Mouse (Mus musculus) embryonic facial prominence, embryonic 10.5 days (tissue): Measurements from ENCODE around the gene Rps11. TPM values are rescaled to one million over a fixed set of nuclear protein-coding genes. Genes with fewer than 3 reads are reported as not detected.
A peak's percentile ranks its signal among the peaks of the same experiment; 100 is the strongest.
"Not testable (repeated sequence)": the region's sequence is repeated elsewhere in the genome, so short reads cannot be mapped to it uniquely, and the experiment has no call there.

Source experiments
- DNase-seq: peaks from one replicate; pipeline ENCODE4 v3.0.0-alpha.2; 2017; ENCODE audit warnings: low spot score
- H3K27ac ChIP-seq: fragments of 300-500 bp; sonication (generic); replicated peaks from 2 replicates; pipeline ENCODE4 v1.5.1; 2016; ENCODE audit warnings: mild to moderate bottlenecking
- H3K27me3 ChIP-seq: fragments of 300-500 bp; sonication (generic); replicated peaks from 2 replicates; pipeline ENCODE4 v1.6.1; 2016; ENCODE audit warnings: low read depth, mild to moderate bottlenecking; ENCODE audit not compliant: poor library complexity, severe bottlenecking
- H3K36me3 ChIP-seq: fragments of 300-500 bp; sonication (generic); replicated peaks from 2 replicates; pipeline ENCODE4 v1.6.1; 2016; ENCODE audit warnings: mild to moderate bottlenecking, moderate library complexity
- H3K4me1 ChIP-seq: fragments of 300-500 bp; sonication (generic); 2 replicates; pipeline ENCODE4 v1.6.1; 2016
- H3K4me3 ChIP-seq: fragments of 300-500 bp; sonication (generic); 2 replicates; pipeline ENCODE4 v1.5.1; 2016; ENCODE audit warnings: mild to moderate bottlenecking, moderate library complexity
- H3K9me3 ChIP-seq: fragments of 300-500 bp; sonication (generic); 2 replicates; pipeline ENCODE4 v1.6.1; 2016; ENCODE audit warnings: mild to moderate bottlenecking
- WGBS: fragments of 180-500 bp; shearing (Covaris S2); methylation state at CpG from one replicate; pipeline ENCODE4 v1.1.7; 2016; 5-methylcytosine and 5-hydroxymethylcytosine counted together
- polyA plus RNA-seq: library from polyadenylated mRNA; unstranded; fragments of >200 nt; fragmentation: Nextera tagmentation; extraction: Ambion mirVana; gene quantifications from 2 replicates; pipeline ENCODE4 v1.2.1, GENCODE M21; 2016

The Rps11 gene
- polyA plus RNA-seq, 1 experiment from 2014 or later: 1,885 TPM

DNA sequence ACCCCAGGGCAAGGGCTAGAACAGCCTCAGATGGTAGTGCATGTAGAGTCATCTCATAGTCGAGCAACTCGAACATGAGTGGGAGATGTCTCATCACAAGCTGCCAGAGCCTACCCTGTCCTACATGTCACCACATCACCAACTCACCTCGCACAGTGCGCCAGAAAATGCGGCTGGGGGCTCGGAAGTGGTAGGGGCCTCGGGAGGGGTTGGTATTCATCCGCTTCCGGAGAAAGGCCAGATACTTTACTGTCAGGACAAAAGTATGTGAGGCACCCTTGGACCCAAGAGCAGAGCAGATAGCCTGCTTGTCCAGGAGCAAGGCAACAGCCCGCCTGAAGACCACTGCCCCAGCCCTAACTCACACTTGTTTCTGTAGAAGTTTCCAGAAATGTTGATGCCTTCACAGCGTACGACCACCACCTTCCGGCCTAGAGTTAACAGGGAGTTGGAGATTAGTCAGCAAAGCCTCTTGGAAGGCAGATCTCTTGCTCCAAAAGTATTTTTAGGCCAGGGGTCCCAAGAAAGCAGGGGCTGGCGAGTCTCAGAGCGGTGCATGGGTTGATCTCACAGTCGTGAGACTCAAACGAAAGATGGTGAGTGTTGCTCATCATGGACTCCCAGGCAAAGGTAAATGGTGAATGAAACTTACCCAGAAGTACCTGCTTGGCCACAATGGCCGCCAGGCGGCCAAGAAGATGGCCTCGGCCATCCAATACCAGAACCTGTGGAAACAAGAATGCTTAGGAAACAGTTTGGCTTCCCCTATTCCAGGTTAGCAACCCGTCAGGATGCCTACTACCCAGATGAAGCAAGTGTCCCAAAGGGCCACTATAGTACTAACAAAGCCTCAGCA, 2.8 kb upstream of the Rps11 start:
- H3K27ac ChIP-seq: peak overlapping the region; percentile 100
- H3K4me1 ChIP-seq: peaks cover 57% of the 10 kb centered on the region
- H3K36me3 ChIP-seq: peaks cover 47% of the 10 kb centered on the region
- no peaks in the 10 kb centered on the region for H3K9me3 ChIP-seq
- 50% methylated on average over 21 of the region's 21 CpGs for WGBS
- DNase-seq: peak; percentile 49
- peak overlapping the region; percentile 88 for H3K4me3 ChIP-seq
- H3K27me3 ChIP-seq: 0 out of 2 replicates have a peak, but pooled peaks cover 2% of the 10 kb centered on the region

DNA sequence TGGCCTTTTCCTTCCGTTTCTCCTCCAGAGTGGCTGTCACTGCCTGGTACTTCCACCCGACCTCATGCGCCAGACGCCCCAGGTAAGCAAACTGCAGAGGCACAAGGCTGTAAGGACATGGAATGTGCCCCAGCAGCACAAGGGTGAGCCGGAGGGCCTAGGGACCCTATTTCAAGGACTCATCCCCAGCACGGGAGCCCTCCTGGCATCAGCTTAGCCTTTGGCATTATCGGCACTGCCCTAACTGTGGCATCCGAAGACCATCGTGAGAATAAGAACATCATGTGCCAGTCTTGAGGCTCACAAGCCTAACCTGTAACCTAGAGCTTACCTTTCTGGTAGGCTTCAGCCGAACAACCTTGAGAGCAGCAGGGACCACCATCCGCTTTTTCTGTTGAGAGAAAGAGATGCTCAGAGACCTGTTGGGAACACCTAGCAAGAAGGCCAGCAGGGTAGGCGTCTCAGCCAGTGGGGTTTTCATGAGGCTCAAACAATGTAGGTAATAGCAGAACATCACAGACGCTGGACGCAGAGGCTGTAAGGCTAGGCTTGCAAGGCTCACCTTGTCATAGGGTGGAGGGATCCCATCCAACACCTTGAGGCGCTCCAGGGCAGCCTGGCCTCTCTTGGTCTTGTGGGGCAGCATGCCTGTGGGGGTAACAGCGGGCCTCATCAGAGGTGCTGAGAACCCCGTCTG, 2.1 kb upstream of the Rps11 start:
- Histone ChIP-seq H3K9me3 (no peaks in the 10 kb centered on the region), H3K27ac (peak overlapping the region; percentile 100), H3K4me1 (peaks cover 64% of the 10 kb centered on the region), H3K36me3 (peaks cover 55% of the 10 kb centered on the region), H3K4me3 (peak overlapping the region; percentile 88), H3K27me3 (no peaks in the 10 kb centered on the region)
- no peak for DNase-seq
- 77% methylated on average over 17 of the region's 17 CpGs for WGBS

GRCm38 (mm10) chr7:45125649-45126048, 1.4 kb upstream of the Rps11 start:
- H3K4me3 ChIP-seq: peak overlapping the region; percentile 88
- H3K27me3 ChIP-seq, H3K9me3 ChIP-seq: not testable (repeated sequence)
- peaks cover 61% of the 10 kb centered on the region for H3K36me3 ChIP-seq
- 63% methylated on average over 5 of the region's 5 CpGs for WGBS
- peak overlapping the region; percentile 100 for H3K27ac ChIP-seq
- peak; percentile 23 for DNase-seq
- H3K4me1 ChIP-seq: peaks cover 66% of the 10 kb centered on the region

DNA sequence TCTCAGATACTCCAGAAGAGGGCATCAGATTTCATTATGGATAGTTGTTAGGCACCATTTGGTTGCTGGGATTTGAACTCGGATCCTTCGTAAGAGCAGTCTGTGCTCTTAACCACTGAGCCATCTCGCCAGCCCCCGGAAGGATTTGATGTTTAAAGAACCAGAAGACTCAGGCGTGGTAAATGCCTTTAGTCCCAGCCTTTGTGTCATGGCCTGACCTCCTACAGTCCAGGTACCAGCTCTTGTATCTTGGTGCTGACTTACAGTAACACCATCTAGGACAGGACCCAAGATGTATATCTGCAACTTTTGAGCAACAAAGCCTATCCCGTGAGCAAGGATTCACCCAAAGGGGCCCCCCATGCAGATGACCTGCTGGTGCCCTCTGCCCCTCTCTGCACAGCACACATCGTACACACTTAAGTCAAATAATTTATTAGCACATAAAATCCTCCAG, 933 bp upstream of the Rps11 start:
- Histone ChIP-seq H3K4me1 (peaks cover 65% of the 10 kb centered on the region), H3K27me3 (no peaks in the 10 kb centered on the region), H3K36me3 (peaks cover 66% of the 10 kb centered on the region), H3K4me3 (peak overlapping the region; percentile 88), H3K27ac (peak overlapping the region; percentile 96; the same call in 1 of the 2 replicates), H3K9me3 (no peaks in the 10 kb centered on the region)
- 18% methylated on average over 7 of the region's 7 CpGs for WGBS
- DNase-seq: peak; percentile 61

DNA sequence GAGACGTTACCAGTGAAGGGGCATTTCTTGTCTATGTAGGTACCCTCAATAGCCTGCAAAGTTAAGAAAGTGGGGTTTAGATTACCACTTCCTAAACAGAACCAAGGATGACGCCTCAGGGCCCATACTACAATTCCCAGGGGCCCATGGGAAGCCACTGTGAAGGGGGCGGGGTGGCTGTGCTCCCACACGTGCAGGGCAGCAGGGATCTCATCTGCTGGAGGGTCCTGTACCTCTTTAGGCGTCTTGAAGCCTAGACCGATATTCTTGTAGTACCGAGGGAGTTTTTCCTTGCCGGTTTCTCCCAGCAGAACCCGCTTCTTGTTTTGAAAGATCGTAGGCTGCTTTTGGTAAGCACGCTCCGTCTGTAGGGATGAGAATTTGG, 1.1 kb downstream of the Rps11 start:
- Histone ChIP-seq H3K36me3 (peaks cover 86% of the 10 kb centered on the region), H3K4me1 (peaks cover 53% of the 10 kb centered on the region), H3K27me3 (no peaks in the 10 kb centered on the region), H3K9me3 (no peaks in the 10 kb centered on the region), H3K4me3 (peak overlapping the region; percentile 88), H3K27ac (peak overlapping the region; percentile 96)
- peak; percentile 36 for DNase-seq
- WGBS: 27% methylated on average over 12 of the region's 12 CpGs

DNA sequence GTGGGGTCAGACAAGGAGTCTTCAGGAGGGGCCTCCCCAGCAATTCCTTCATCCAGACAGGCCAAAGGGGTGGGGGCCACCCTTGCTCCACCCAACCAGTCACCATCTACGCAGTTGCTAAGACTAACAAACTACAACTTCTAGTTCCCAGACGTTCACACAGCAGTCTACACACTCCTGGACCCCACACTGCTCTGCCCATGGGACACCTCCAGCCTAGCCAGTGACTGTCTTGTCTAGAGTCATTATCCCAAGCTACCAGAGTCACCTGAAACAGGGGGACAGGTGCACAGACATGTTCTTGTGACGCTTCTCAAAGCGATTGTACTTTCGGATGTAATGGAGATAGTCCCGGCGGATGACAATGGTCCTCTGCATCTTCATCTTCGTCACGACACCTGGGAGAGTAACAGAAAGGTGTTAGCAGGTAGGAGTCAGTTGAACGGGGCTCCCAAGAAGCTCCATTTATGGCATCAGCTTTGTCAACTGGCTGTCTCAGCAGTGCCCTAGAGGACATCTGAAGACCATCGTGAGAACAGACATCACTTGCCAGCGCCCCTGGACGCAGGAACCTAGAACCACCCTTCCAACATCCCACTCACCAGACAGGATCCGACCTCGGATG, 1.6 kb downstream of the Rps11 start:
- peaks cover 55% of the 10 kb centered on the region for H3K4me1 ChIP-seq
- peak overlapping the region; percentile 88 for H3K4me3 ChIP-seq
- 87% methylated on average over 15 of the region's 15 CpGs for WGBS
- H3K27ac ChIP-seq: peak overlapping the region; percentile 96
- DNase-seq: no peak
- H3K9me3 ChIP-seq: no peaks in the 10 kb centered on the region
- H3K36me3 ChIP-seq: peaks cover 88% of the 10 kb centered on the region
- H3K27me3 ChIP-seq: no peaks in the 10 kb centered on the region

- no peak for DNase-seq
- Histone ChIP-seq H3K4me1 (peaks cover 51% of the 10 kb centered on the region), H3K9me3 (no peaks in the 10 kb centered on the region), H3K4me3 (peak overlapping the region; percentile 33; the same call in 1 of the 2 replicates), H3K27me3 (no peaks in the 10 kb centered on the region), H3K36me3 (peaks cover 83% of the 10 kb centered on the region), H3K27ac (no peak overlapping the region)
Observed at GRCm38 (mm10) chr7:45121966-45122365, 2.3 kb downstream of the Rps11 start.

DNA sequence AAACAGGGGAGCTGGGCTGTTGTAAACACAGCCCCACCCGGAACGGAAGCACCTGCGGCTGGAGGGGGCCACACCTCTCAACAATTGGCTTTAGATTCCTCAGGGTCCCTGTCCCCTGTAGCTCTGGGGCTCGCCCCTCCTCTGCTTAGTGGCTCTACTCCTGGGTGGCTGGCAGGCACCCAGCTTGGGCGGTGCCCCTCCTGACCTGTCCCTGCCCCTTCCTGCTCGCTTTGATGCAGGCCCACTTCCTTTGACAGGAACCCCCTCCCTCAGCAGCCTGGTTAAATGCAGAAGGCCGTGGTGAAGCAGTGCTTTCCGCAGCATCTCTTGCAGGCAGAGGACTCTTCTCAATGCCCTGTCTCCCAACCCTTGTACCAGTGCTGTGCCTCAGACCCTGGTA, 2.8 kb downstream of the Rps11 start:
- WGBS: 78% methylated on average over 8 of the region's 8 CpGs
- DNase-seq: no peak
- H3K9me3 ChIP-seq: no peaks in the 10 kb centered on the region
- H3K4me1 ChIP-seq: peaks cover 46% of the 10 kb centered on the region
- no peaks in the 10 kb centered on the region for H3K27me3 ChIP-seq
- peaks cover 77% of the 10 kb centered on the region for H3K36me3 ChIP-seq
- H3K27ac ChIP-seq: no peak overlapping the region
- peak overlapping the region; percentile 33; the same call in 1 of the 2 replicates for H3K4me3 ChIP-seq

- Histone ChIP-seq H3K4me3 (0 out of 2 replicates have a peak overlapping the region, but pooled peaks have one; percentile 33), H3K27me3 (no peaks in the 10 kb centered on the region), H3K4me1 (peaks cover 32% of the 10 kb centered on the region), H3K27ac (no peak overlapping the region), H3K36me3 (peaks cover 64% of the 10 kb centered on the region), H3K9me3 (no peaks in the 10 kb centered on the region)
- no peak for DNase-seq
- WGBS: 86% methylated on average over 5 of the region's 5 CpGs
Observed at GRCm38 (mm10) chr7:45119780-45120709, 4.2 kb downstream of the Rps11 start.

DNA sequence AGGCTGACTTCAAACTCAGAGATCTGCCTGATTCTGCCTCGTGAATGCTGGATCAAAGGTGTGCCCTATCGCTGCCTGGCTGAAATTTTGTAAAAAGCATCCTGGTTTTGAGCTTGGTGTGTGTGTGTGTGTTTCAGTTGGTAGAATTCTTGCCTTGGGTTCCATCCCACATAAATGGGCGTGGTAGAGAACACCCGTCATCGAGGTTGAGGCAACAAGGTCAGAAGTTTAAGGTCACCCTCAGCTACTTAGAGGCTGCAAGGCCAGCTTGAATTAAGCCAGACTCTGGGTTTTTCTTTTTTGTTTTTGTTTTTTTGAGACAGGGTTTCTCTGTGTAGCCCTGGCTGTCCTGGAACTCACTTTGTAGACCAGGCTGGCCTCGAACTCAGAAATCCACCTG, 5.9 kb downstream of the Rps11 start:
- Histone ChIP-seq H3K27ac (no peak overlapping the region), H3K4me3 (no peak overlapping the region), H3K27me3 (no peaks in the 10 kb centered on the region), H3K9me3 (no peaks in the 10 kb centered on the region), H3K4me1 (peaks cover 25% of the 10 kb centered on the region), H3K36me3 (peaks cover 59% of the 10 kb centered on the region)
- no peak for DNase-seq
- WGBS: 94% methylated on average over 6 of the region's 6 CpGs

GRCm38 (mm10) chr7:45117566-45117965, 6.7 kb downstream of the Rps11 start:
- H3K27ac ChIP-seq: no peak overlapping the region
- WGBS: 83% methylated on average over 8 of the region's 8 CpGs
- no peaks in the 10 kb centered on the region for H3K9me3 ChIP-seq
- peaks cover 18% of the 10 kb centered on the region for H3K4me1 ChIP-seq
- no peak for DNase-seq
- H3K4me3 ChIP-seq: no peak overlapping the region
- no peaks in the 10 kb centered on the region for H3K27me3 ChIP-seq
- H3K36me3 ChIP-seq: peaks cover 51% of the 10 kb centered on the region
